Mouse (Mus musculus): ENCODE results near the gene Gm19426. TPM values are rescaled to one million over a fixed set of nuclear protein-coding genes. Genes with fewer than 3 reads are reported as not detected.

The Gm19426 gene
- 1.9 and 2.2 TPM in 2 replicates for polyA plus RNA-seq (2012; rRNA removed)

GRCm38 (mm10) chr2:84743561-84743960 lies at the start of gene Gm19426:
TSS of gene Gm19426 (minus strand) at chr2:84743655.

DNA sequence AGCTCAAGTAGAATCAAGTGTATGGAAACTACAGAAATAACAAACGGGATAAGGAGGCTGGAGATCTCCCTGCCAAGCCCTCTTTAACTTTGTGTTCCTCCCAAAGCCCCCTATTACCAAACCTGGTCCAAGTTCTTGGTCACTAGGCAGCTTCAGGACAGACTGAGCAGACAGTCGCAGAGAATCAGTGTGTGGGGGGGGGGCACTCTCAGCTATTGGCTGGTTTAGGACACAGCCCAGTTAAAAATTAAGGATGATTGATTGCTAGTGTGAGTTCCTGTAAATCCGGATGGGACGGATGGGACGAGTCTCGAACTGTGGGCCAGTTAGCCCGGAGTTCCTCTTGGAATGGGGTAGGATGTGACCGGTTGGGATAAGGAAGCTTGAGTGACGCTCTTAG lies 31.8 kb upstream of the Gm19426 start, which contains the start of gene Serping1:
Serping1 (minus strand) TSS at position 204 of the 400 bp plus-strand sequence.

DNA sequence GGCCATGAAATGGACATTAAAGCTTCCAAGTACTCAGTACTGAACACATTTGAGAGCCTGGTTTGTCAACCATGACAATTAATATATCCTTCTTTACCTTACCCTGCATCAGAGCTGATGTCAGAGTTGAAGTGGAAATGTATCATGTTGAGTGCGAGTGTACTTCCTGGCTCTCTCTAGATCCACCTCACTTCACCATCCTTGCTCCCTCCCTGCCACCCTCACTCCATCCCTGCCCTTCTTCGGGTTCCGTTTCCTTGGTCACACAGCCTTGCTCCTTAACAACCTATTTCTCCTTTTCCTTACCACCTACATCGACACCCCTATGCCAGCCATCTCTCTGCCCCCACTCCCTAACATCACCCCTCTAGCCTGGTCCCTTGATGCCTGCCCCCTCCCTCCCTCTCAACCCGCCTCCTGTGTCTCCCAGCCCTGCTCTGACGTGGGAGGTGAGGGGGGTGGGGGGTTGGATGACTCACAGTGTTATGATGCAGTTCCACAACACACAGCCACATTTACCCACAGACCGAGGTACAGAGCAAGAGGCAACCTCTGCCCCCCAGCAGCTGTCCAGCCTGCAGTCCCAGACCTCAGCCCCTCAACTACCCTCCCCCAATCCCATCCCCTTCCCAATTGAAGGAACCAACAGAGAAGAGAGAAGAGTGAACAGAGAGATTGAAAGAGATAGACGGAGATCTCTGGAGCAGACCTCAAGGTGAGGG lies 9.7 kb downstream of the Gm19426 start, which contains the start of gene Ypel4:
Ypel4 (plus strand) TSS at position 480 of the 722 bp plus-strand sequence.

DNA sequence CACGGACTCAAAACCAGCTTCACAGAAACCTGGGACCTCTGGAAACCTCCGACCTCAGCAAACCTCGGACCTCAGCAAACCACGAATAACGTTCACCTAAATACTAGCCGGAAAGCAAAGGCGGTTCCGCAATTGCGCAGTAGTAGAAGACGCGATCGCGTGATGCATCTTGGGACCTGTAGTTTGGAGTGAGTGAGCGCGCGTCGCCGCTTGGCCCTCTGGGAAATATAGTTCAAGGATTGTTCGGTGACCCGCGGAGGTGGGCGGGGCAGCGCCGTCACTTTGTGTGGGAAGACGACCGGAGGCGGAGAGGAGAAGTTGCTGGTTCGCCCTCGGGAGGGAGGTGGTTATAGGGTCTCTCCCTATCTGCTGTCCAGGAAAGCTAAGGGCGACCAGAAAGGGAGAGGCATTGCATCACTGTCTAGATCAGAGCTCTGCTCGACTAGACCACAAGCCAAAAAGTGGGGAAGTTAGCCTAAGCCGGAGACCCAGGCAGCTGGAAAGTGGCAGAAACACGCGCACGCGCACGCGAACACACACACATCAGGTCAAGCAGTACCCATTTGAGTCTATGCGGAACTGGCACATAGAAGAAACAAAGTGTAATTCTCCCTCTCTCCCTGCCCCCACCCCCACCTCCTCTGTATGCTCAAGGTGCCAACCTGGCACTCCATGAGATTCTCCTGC lies 16.1 kb downstream of the Gm19426 start, which contains the start of gene Clp1:
Clp1 (minus strand) TSS at position 179 of the 687 bp plus-strand sequence.

DNA sequence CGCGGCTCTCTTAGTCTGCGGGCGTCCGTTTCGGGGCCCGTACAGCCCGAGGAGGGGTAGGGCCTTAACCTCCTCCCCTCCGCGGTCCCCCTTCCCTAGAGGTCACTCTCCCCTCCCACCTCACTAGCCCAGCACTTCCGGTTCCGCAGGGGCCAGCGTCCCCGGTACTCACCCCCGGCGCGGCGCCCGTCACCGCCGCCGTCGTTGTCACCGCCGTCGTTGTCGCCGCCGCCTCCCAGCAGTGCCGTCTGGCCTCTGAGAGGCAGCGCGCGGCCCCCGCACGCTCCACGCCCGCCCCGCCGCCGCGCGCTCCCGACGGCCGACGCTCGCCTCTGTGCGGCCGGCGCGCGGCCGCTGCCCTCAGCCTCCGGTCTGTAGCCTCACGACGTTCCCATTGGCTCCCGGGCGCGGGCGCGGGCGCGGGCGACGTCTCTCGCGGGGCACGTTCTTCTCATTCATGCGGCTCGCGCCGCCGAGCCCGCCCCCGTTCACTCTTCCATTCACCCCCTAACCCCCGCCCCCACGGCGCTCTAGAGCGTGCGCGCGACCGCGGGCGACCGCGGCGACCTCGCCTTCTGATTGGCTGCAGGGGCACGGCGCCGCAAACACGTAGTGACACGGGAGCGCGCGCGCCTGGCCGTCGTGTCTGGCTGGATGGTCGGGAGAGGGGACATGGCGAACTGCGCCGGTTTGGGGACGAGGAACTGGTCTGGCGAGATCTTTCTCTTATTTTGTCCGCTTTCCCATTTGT lies 28.5 kb downstream of the Gm19426 start, which contains the start of gene Zdhhc5:
Zdhhc5 (minus strand) TSS at position 370 of the 751 bp plus-strand sequence.

Other genes with a start within 250 kb of the Gm19426 start
- 17.6 and 18.0 TPM in 2 replicates for gene Ctnnd1, start 92.9 kb downstream of the Gm19426 start, polyA plus RNA-seq (2012; rRNA removed)
- gene Btbd18, start 84.6 kb downstream of the Gm19426 start, polyA plus RNA-seq (2012; rRNA removed): 0.01 TPM in 1 of 2 replicates, not detected in the other
- gene Selenoh, start 72.9 kb downstream of the Gm19426 start, polyA plus RNA-seq (2012; rRNA removed): 82.1 and 90.7 TPM in 2 replicates
- gene Gm28635, start 65.6 kb downstream of the Gm19426 start, polyA plus RNA-seq (2012; rRNA removed): not detected in 2 replicates
- gene Med19, start 65.3 kb downstream of the Gm19426 start, polyA plus RNA-seq (2012; rRNA removed): 13.3 and 14.8 TPM in 2 replicates
- gene Tmx2, start 64.5 kb downstream of the Gm19426 start, polyA plus RNA-seq (2012; rRNA removed): 22.9 and 29.3 TPM in 2 replicates
- gene Zdhhc5, start 28.5 kb downstream of the Gm19426 start, polyA plus RNA-seq (2012; rRNA removed): 15.8 and 19.0 TPM in 2 replicates
- 26.3 and 32.3 TPM in 2 replicates for gene Clp1, start 16.3 kb downstream of the Gm19426 start, polyA plus RNA-seq (2012; rRNA removed)
- 120 and 145 TPM in 2 replicates for gene Ypel4, start 9.6 kb downstream of the Gm19426 start, polyA plus RNA-seq (2012; rRNA removed)
- 26.7 and 32.2 TPM in 2 replicates for gene Serping1, start 31.8 kb upstream of the Gm19426 start, polyA plus RNA-seq (2012; rRNA removed)
- 288 and 372 TPM in 2 replicates for gene Ube2l6, start 55.2 kb upstream of the Gm19426 start, polyA plus RNA-seq (2012; rRNA removed)
- 0.24 and 0.31 TPM in 2 replicates for gene Smtnl1, start 79.0 kb upstream of the Gm19426 start, polyA plus RNA-seq (2012; rRNA removed)
- 49.6 and 50.0 TPM in 2 replicates for gene Timm10, start 83.3 kb upstream of the Gm19426 start, polyA plus RNA-seq (2012; rRNA removed)
- 118 and 156 TPM in 2 replicates for gene Slc43a1, start 95.2 kb upstream of the Gm19426 start, polyA plus RNA-seq (2012; rRNA removed)
- 0.03 and 0.10 TPM in 2 replicates for gene Rtn4rl2, start 143.1 kb upstream of the Gm19426 start, polyA plus RNA-seq (2012; rRNA removed)
- gene Slc43a3, start 192.9 kb upstream of the Gm19426 start, polyA plus RNA-seq (2012; rRNA removed): 139 and 165 TPM in 2 replicates
- 61.1 and 78.0 TPM in 2 replicates for gene Prg2, start 236.8 kb upstream of the Gm19426 start, polyA plus RNA-seq (2012; rRNA removed)
- 4.4 and 5.6 TPM in 2 replicates for gene Prg3, start 244.6 kb upstream of the Gm19426 start, polyA plus RNA-seq (2012; rRNA removed)

Measured in liver, embryonic 14 days (tissue).